Comparison of ENCODE assay signal across 9 mouse cellular contexts in genomic region chr3:101211936-101212335, GRCm38 (mm10).
DNase-seq lines count a peak whose midpoint lies in the region; ATAC-seq lines count a peak whose summit lies in the region.
"Had no signal": no experiment of that assay in that cellular context is flagged by ENCODE, and none has a peak within 500 bp of the region (broad histone marks: within the 10 kb centered on the region; RNA-seq: fewer than 3 reads in every experiment).

No protein-coding gene starts in this region.

- no peak overlapping the region for H3K4me3 ChIP-seq in heart, embryonic 13.5 days
- H3K4me3 ChIP-seq in limb, embryonic 12.5 days (replicated peaks) = no peak overlapping the region

- no peak overlapping the region for H3K4me2 ChIP-seq in heart, embryonic 13.5 days
- peak overlapping the region; percentile 46 for H3K4me2 ChIP-seq in limb, embryonic 12.5 days

- H3K9me3 ChIP-seq in heart, embryonic 13.5 days = no peaks in the 10 kb centered on the region
- no peaks in the 10 kb centered on the region for H3K9me3 ChIP-seq in limb, embryonic 12.5 days

- WGBS in heart, embryonic 13.5 days = 47% methylated on average over 4 of the region's 4 CpGs
- WGBS in limb, embryonic 12.5 days = 17% methylated on average over 4 of the region's 4 CpGs

- no peak for DNase-seq in heart, adult 11 months
- DNase-seq in NIH3T3 (ENCODE audit: low read depth) = peak; percentile 21
- DNase-seq in left cerebral cortex, adult 9 months (ENCODE audit: low spot score in 2 of 2) = no peak
- DNase-seq in cerebellum, adult 9-10 months = no peak
- DNase-seq: cerebellum, postnatal 36 days had no signal

- no peak for ATAC-seq in heart, embryonic 13.5 days (ENCODE audit: extremely low read depth, insufficient number of reproducible peaks, low FRiP score, low TSS enrichment)
- ATAC-seq in hematopoietic stem cell, adult 5-6 weeks (replicated peaks in 1 of 2; ENCODE audit: insufficient read depth in 1 of 2, low FRiP score in 2 of 2, low TSS enrichment in 1 of 2, low read depth in 1 of 2, poor library complexity in 2 of 2, severe bottlenecking in 2 of 2) = peak; percentile 38 to 61
- peak; percentile 74 for ATAC-seq in limb, embryonic 12.5 days (ENCODE audit: insufficient number of reproducible peaks, insufficient read depth, low FRiP score, low TSS enrichment, low read depth)
- ATAC-seq in erythroid progenitor cell, adult 5-6 weeks (replicated peaks; ENCODE audit: low FRiP score, poor library complexity, severe bottlenecking) = no peak; the same call in 1 of the 2 replicates

- peak overlapping the region; percentile 79 for H3K27ac ChIP-seq in heart, embryonic 13.5 days (replicated peaks)
- peak overlapping the region; percentile 91 for H3K27ac ChIP-seq in limb, embryonic 12.5 days

- H3K27me3 ChIP-seq in heart, embryonic 13.5 days (replicated peaks) = no peaks in the 10 kb centered on the region
- H3K27me3 ChIP-seq in limb, embryonic 12.5 days = no peaks in the 10 kb centered on the region

- H3K4me1 ChIP-seq in heart, embryonic 13.5 days = peaks cover 23% of the 10 kb centered on the region
- H3K4me1 ChIP-seq in limb, embryonic 12.5 days (replicated peaks) = peaks cover 37% of the 10 kb centered on the region

- H3K36me3 ChIP-seq in heart, embryonic 13.5 days = no peaks in the 10 kb centered on the region
- no peaks in the 10 kb centered on the region for H3K36me3 ChIP-seq in limb, embryonic 12.5 days

- peak overlapping the region; percentile 72 for H3K9ac ChIP-seq in heart, embryonic 13.5 days
- H3K9ac ChIP-seq in limb, embryonic 12.5 days (replicated peaks) = 0 out of 2 replicates have a peak overlapping the region, but pooled peaks have one; percentile 18

Comparison
In these comparisons a context has a peak if more than half of its experiments do, and no peak if none do; other contexts are left out.
1. ATAC-seq: peak in hematopoietic stem cell, adult 5-6 weeks (2 of 2) and limb, embryonic 12.5 days (single experiment); none in heart, embryonic 13.5 days (single experiment) and erythroid progenitor cell, adult 5-6 weeks (single experiment).